Mouse (Mus musculus) liver, postnatal 0 days (tissue): ENCODE data around the gene Rnf207.

Experiments used
- CTCF ChIP-seq: sonication (generic); IDR thresholded peaks from 2 replicates; pipeline ENCODE4 v1.5.1; 2016; ENCODE audit warnings: antibody characterized with exemption, low read depth
- EP300 ChIP-seq: IDR thresholded peaks from 2 replicates; pipeline ENCODE4 v1.6.1; 2016; ENCODE audit warnings: antibody characterized with exemption, low read depth, mild to moderate bottlenecking

DNA sequence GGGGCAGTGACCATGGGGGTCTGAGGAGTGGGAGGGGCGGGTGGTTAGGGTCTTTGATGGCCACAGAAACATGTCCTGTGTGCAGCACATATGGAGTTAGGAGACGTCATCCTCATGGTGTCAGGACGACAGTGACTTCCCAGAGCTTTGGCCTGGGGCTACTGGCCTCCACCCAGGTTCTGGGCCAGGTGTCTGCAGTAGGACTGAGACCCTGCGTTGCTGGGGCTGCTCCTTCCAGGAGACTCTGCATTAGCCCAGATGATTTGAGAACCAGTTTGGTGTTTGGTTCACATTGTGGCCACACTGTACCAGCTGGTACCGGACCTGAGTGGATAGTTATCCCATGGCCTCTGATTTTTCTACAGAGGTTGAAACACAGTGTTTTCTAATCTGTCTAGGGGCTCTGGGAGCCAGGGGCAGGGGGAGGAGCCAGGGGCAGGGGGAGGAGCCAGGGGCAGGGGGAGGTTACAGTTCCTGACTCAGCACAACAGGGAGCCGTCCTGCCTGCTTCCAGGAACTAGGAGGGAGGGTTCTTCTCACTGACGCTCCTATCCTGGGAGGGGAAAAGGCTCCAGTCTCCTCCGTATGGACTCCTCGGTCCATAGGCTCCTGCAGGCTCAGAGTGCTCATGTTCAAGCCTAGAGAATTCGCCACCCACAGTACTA, 55.1 kb downstream of the Rnf207 start:
- TF ChIP-seq CTCF (no peak), EP300 (no peak)
